In the genomic region with DNA sequence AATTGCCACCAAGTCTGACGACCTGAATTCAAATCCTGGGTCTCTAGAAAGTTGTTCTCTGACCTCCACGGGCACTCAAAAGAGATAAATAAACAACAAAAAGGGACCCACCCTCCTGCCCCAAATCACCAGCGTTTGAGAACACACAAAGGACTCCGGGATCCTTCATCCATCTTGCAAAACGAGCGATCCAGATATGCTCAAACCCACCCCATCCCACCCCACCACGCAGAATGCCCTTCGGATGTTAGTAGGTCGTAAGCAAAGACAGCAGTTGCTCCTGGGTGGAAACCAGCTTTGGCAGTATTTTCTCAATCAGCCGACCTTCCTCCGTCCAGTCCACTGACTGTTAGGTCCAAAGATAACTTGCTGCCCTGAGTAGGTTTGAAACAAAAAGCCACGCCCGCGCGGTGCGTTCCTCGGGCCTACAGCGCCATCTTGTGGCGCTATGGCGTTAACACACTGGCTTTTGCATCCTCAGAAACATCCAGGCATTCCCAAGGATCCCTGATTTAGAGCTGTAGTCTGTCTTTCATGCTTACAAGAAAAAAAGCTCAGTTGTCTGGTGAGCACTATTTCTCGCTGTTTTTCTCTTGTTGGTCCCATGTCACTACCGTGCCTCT, we compare ENCODE assay signal across 9 mouse cellular contexts. TPM values are rescaled to one million over a fixed set of nuclear protein-coding genes. Genes with fewer than 3 reads are reported as not detected.
A peak's percentile ranks its signal among the peaks of the same experiment; 100 is the strongest.
DNase-seq lines count a peak whose midpoint lies in the region; ATAC-seq and TF ChIP-seq lines count a peak whose summit lies in the region.
"Had no signal": no experiment of that assay in that cellular context is flagged by ENCODE, and none has a peak within 500 bp of the region (broad histone marks: within the 10 kb centered on the region; RNA-seq: fewer than 3 reads in every experiment).

No protein-coding gene starts in this region.

- no peaks in the 10 kb centered on the region for H3K9me3 ChIP-seq in ES-E14 (ENCODE audit: control insufficient read depth, insufficient read depth, low read depth, low read length)
- no peaks in the 10 kb centered on the region for H3K9me3 ChIP-seq in forebrain, embryonic 12.5 days
- H3K9me3 ChIP-seq in heart, postnatal 0 days (replicated peaks; ENCODE audit: control insufficient read depth, low read length), result no peaks in the 10 kb centered on the region
- H3K9me3 ChIP-seq in liver, embryonic 14.5 days (ENCODE audit: control insufficient read depth, low read length), result no peaks in the 10 kb centered on the region

- no peaks in the 10 kb centered on the region for H3K27me3 ChIP-seq in forebrain, embryonic 12.5 days
- H3K27me3 ChIP-seq in heart, postnatal 0 days (ENCODE audit: control insufficient read depth, insufficient read depth, low read length), result 0 out of 2 replicates have a peak, but pooled peaks cover 6% of the 10 kb centered on the region
- no peaks in the 10 kb centered on the region for H3K27me3 ChIP-seq in liver, embryonic 14.5 days (ENCODE audit: control insufficient read depth, insufficient read depth, low read length)

- WGBS in forebrain, embryonic 12.5 days, result 13% methylated on average over 22 of the region's 22 CpGs
- WGBS in heart, postnatal 0 days, result 14% methylated on average over 22 of the region's 22 CpGs
- WGBS in liver, embryonic 14.5 days (ENCODE audit: insufficient replicate concordance), result 12% methylated on average over 22 of the region's 22 CpGs
- WGBS in olfactory bulb, adult 2 months, result 9% methylated on average over 22 of the region's 22 CpGs

- peak; percentile 59 for DNase-seq in ES-E14 (ENCODE audit: low read depth, low spot score)
- peak; percentile 6 for DNase-seq in c-Kit-positive CD71-positive TER-119-negative erythroid progenitor cells, embryonic 14.5 days (ENCODE audit: low read depth)
- peak; percentile 52 for DNase-seq in heart, postnatal 0 days (ENCODE audit: low spot score)
- DNase-seq in kidney, postnatal 36 days, result peak; percentile 64 to 81
- DNase-seq in liver, embryonic 14.5 days (ENCODE audit: low read depth in 3 of 3, low spot score in 3 of 3), result peak in 1 of 3 experiments; percentile 7

- ATAC-seq in forebrain, embryonic 12.5 days (ENCODE audit: low FRiP score), result peak; percentile 58; the same call in 1 of the 2 replicates
- ATAC-seq in heart, postnatal 0 days (ENCODE audit: insufficient read depth, low read depth), result peak; percentile 66
- no peak for ATAC-seq in liver, embryonic 14.5 days (ENCODE audit: insufficient read depth)
- ATAC-seq in monocyte, adult 5-6 weeks (replicated peaks; ENCODE audit: insufficient number of reproducible peaks, low FRiP score, low TSS enrichment, poor library complexity, severe bottlenecking), result no peak

- H3K4me1 ChIP-seq in ES-E14 (ENCODE audit: control insufficient read depth in 2 of 2, insufficient read depth in 2 of 2, low read length in 2 of 2, poor library complexity in 1 of 2), result 0 out of 4 replicates have a peak, but pooled peaks cover 0 to 2% of the 10 kb centered on the region in 2 experiments
- H3K4me1 ChIP-seq in forebrain, embryonic 12.5 days, result peaks cover 3% of the 10 kb centered on the region; the same call in 1 of the 2 replicates
- no peaks in the 10 kb centered on the region for H3K4me1 ChIP-seq in heart, postnatal 0 days (ENCODE audit: control insufficient read depth, insufficient read depth)
- no peaks in the 10 kb centered on the region for H3K4me1 ChIP-seq in liver, embryonic 14.5 days (replicated peaks; ENCODE audit: control insufficient read depth in 2 of 2, insufficient read depth in 2 of 2, low read length in 1 of 2)
- H3K4me1 ChIP-seq in olfactory bulb, adult 2 months (ENCODE audit: control insufficient read depth, insufficient read depth, low read length), result no peaks in the 10 kb centered on the region

- H3K36me3 ChIP-seq in ES-E14 (ENCODE audit: control insufficient read depth, insufficient read depth, low read length, poor library complexity, severe bottlenecking), result no peaks in the 10 kb centered on the region
- H3K36me3 ChIP-seq in forebrain, embryonic 12.5 days (replicated peaks), result no peaks in the 10 kb centered on the region
- no peaks in the 10 kb centered on the region for H3K36me3 ChIP-seq in heart, postnatal 0 days (replicated peaks; ENCODE audit: control insufficient read depth, insufficient read depth, low read length)
- H3K36me3 ChIP-seq in liver, embryonic 14.5 days (replicated peaks; ENCODE audit: control insufficient read depth, insufficient read depth, low read depth), result no peaks in the 10 kb centered on the region

- no peak overlapping the region for H3K9ac ChIP-seq in ES-E14 (ENCODE audit: insufficient read depth, low read depth, low read length, poor library complexity, severe bottlenecking)
- peak overlapping the region; percentile 41; the same call in 1 of the 2 replicates for H3K9ac ChIP-seq in forebrain, embryonic 12.5 days
- H3K9ac ChIP-seq in heart, postnatal 0 days (replicated peaks; ENCODE audit: low read depth, low read length), result no peak overlapping the region
- no peak overlapping the region for H3K9ac ChIP-seq in liver, embryonic 14.5 days (replicated peaks)

- TF ChIP-seq CTCF in heart, postnatal 0 days (IDR thresholded peaks at IDR 0.05; ENCODE audit: low read depth), result peak; percentile 96
- TF ChIP-seq CTCF in liver, embryonic 14.5 days (IDR thresholded peaks at IDR 0.05; ENCODE audit: low read depth), result peak; percentile 86
- peak; percentile 93 for TF ChIP-seq CTCF in olfactory bulb, adult 2 months (IDR thresholded peaks at IDR 0.05; ENCODE audit: insufficient read depth, low read depth, low read length)

- H3K27ac ChIP-seq in ES-E14 (ENCODE audit: insufficient read depth, low read depth, low read length, poor library complexity, severe bottlenecking), result no peak overlapping the region
- H3K27ac ChIP-seq in forebrain, embryonic 12.5 days, result no peak overlapping the region
- no peak overlapping the region for H3K27ac ChIP-seq in heart, postnatal 0 days (ENCODE audit: low read depth)
- H3K27ac ChIP-seq in liver, embryonic 14.5 days, result no peak overlapping the region
- no peak overlapping the region for H3K27ac ChIP-seq in olfactory bulb, adult 2 months (ENCODE audit: insufficient read depth, low read depth, low read length)
- H3K27ac ChIP-seq: macrophage had no signal

- peak overlapping the region; percentile 53 for H3K4me2 ChIP-seq in forebrain, embryonic 12.5 days
- H3K4me2 ChIP-seq in heart, postnatal 0 days (ENCODE audit: low read depth, low read length), result peak overlapping the region; percentile 53
- H3K4me2 ChIP-seq in liver, embryonic 14.5 days (ENCODE audit: low read depth), result peak overlapping the region; percentile 28

- H3K4me3 ChIP-seq in ES-E14 (ENCODE audit: insufficient read depth in 1 of 2, low read depth in 1 of 2, low read length in 2 of 2, poor library complexity in 1 of 2, severe bottlenecking in 1 of 2), result peak overlapping the region in 1 of 2 experiments; percentile 51; a peak in 2 of 4 replicates
- H3K4me3 ChIP-seq in forebrain, embryonic 12.5 days (replicated peaks), result peak overlapping the region; percentile 36
- H3K4me3 ChIP-seq in heart, postnatal 0 days (ENCODE audit: low read depth, low read length), result peak overlapping the region; percentile 19; the same call in 1 of the 2 replicates
- H3K4me3 ChIP-seq in liver, embryonic 14.5 days (ENCODE audit: insufficient read depth in 1 of 2, low read depth in 2 of 2, low read length in 2 of 2), result no peak overlapping the region; a peak in 1 of 4 replicates
- H3K4me3 ChIP-seq in olfactory bulb, adult 2 months (ENCODE audit: insufficient read depth, low read depth, low read length), result 0 out of 2 replicates have a peak overlapping the region, but pooled peaks have one; percentile 5

- in situ Hi-C loops in ES-E14 (cut with MboI; ENCODE audit: low sequenced_read_pairs in 2 of 2, unreplicated experiment in 2 of 2), result loop anchor here (10.0 to 25.0 kb wide), 3 partner anchors 91 to 531 kb away; no protein-coding TSS in a partner anchor

- TF ChIP-seq POLR2A in olfactory bulb, adult 2 months (IDR thresholded peaks at IDR 0.05; ENCODE audit: insufficient read depth, low read depth, low read length), result no peak

- no peak for TF ChIP-seq EP300 in heart, postnatal 0 days (IDR thresholded peaks at IDR 0.05; ENCODE audit: low read depth)
- TF ChIP-seq EP300 in liver, embryonic 14.5 days (IDR thresholded peaks at IDR 0.05; ENCODE audit: low read depth), result no peak

TF ChIP-seq in ES-E14, 5 proteins besides CTCF, POLR2A, EP300 and RAD21:
- TF ChIP-seq ZNF384 (IDR thresholded peaks at IDR 0.05; ENCODE audit: low read depth, low read length), result no peak
- no peak for TF ChIP-seq MAFK (IDR thresholded peaks at IDR 0.05; ENCODE audit: insufficient read depth, low read depth, low read length)
- peak; percentile 99 for TF ChIP-seq ZC3H11A (IDR thresholded peaks at IDR 0.05; ENCODE audit: borderline replicate concordance, low read depth, low read length)
TF ChIP-seq in ES-E14: peak in this region for 1.

RNA-seq across cellular contexts. Expression of a gene that starts 25.6 kb away (rescaled TPM):
- total RNA-seq in ES-E14 (2012; rRNA removed), result 0.37 and 0.40 TPM in 2 replicates
- polyA plus RNA-seq in forebrain, embryonic 12.5 days (2016; fragmentation: Nextera tagmentation; extraction: Ambion mirVana), result 11.8 and 18.9 TPM in 2 replicates
- not detected in 2 replicates for total RNA-seq in heart, postnatal 0 days (2014; rRNA removed; ENCODE audit: low replicate concordance)
- 0.04 TPM in 1 of 2 replicates, not detected in the other for polyA plus RNA-seq in heart, postnatal 0 days (2015; fragmentation: Nextera tagmentation; extraction: Ambion mirVana)
- polyA plus RNA-seq in liver, embryonic 14.5 days (2012; rRNA removed), result 0.02 TPM in 1 of 2 replicates, not detected in the other
- not detected in 2 replicates for polyA plus RNA-seq in liver, embryonic 14.5 days (2014; fragmentation: Nextera tagmentation; extraction: Ambion mirVana)
- polyA plus RNA-seq in olfactory bulb, adult 2 months (2012; ENCODE audit: insufficient read depth, insufficient read length, low replicate concordance, missing spikeins), result not detected in 2 replicates
- not detected in 3 replicates for total RNA-seq in monocyte, adult 5-6 weeks (2017)
- polyA plus RNA-seq: macrophage had no signal

RNA-seq across cellular contexts. Expression of a gene that starts 36.5 kb away (rescaled TPM):
- 0.16 and 0.31 TPM in 2 replicates for total RNA-seq in ES-E14 (2012; rRNA removed)
- polyA plus RNA-seq in forebrain, embryonic 12.5 days (2016; fragmentation: Nextera tagmentation; extraction: Ambion mirVana), result 0.46 and 0.78 TPM in 2 replicates
- not detected in 2 replicates for total RNA-seq in heart, postnatal 0 days (2014; rRNA removed; ENCODE audit: low replicate concordance)
- 0.15 TPM in 1 of 2 replicates, not detected in the other for polyA plus RNA-seq in heart, postnatal 0 days (2015; fragmentation: Nextera tagmentation; extraction: Ambion mirVana)
- 0.18 and 0.35 TPM in 2 replicates for polyA plus RNA-seq in liver, embryonic 14.5 days (2012; rRNA removed)
- 0.27 and 0.57 TPM in 2 replicates for polyA plus RNA-seq in liver, embryonic 14.5 days (2014; fragmentation: Nextera tagmentation; extraction: Ambion mirVana)
- not detected in 2 replicates for polyA plus RNA-seq in olfactory bulb, adult 2 months (2012; ENCODE audit: insufficient read depth, insufficient read length, low replicate concordance, missing spikeins)
- total RNA-seq in monocyte, adult 5-6 weeks (2017), result 1.8 TPM in 1 of 3 replicates, not detected in the others
- polyA plus RNA-seq: macrophage had no signal

Comparison
In these comparisons a context has a peak if more than half of its experiments do, and no peak if none do; other contexts are left out.
1. H3K4me3 ChIP-seq: peak in forebrain, embryonic 12.5 days (single experiment), heart, postnatal 0 days (single experiment) and olfactory bulb, adult 2 months (single experiment); none in liver, embryonic 14.5 days (0 of 2).
2. ATAC-seq: peak in forebrain, embryonic 12.5 days (single experiment) and heart, postnatal 0 days (single experiment); none in liver, embryonic 14.5 days (single experiment) and monocyte, adult 5-6 weeks (single experiment).
3. RNA of a gene that starts 25.6 kb away (polyA plus RNA-seq): 11.8 to 18.9 TPM in forebrain, embryonic 12.5 days; 0.02 TPM in liver, embryonic 14.5 days, 0.04 TPM in heart, postnatal 0 days and not detected in olfactory bulb, adult 2 months; every median in the first group is over 10 times any median in the second.
4. Peak in every context shown above with its lines, with median percentiles within 50 percentile points of each other: H3K4me2 ChIP-seq and CTCF ChIP-seq.